Mouse (Mus musculus) liver, embryonic 14.5 days (tissue): ENCODE results near the gene Zfp146.

ENCODE experiments used
- CTCF ChIP-seq: IDR thresholded peaks from 2 replicates; pipeline ENCODE4 v1.5.1; 2016; ENCODE audit warnings: antibody characterized with exemption, low read depth, control low read depth
- EP300 ChIP-seq: IDR thresholded peaks from 2 replicates; pipeline ENCODE4 v1.6.1; 2016; ENCODE audit warnings: antibody characterized with exemption, low read depth

GRCm38 (mm10) chr7:30169583-30170282, at the start of gene Zfp146:
- TF ChIP-seq CTCF (no peak), EP300 (no peak)
